Mouse (Mus musculus) G1E (cell line): Measurements from ENCODE around the gene Map3k13.

Experiments
- CTCF ChIP-seq: IDR thresholded peaks from 2 replicates; pipeline ENCODE4 v1.5.1; 2012; ENCODE audit warnings: low read depth, low read length, inconsistent platforms, mixed read lengths
- GATA1 ChIP-seq: IDR thresholded peaks from 2 replicates; pipeline ENCODE4 v1.6.1; 2012; ENCODE audit warnings: borderline replicate concordance, low read length, inconsistent platforms, mixed read lengths
- GATA2 ChIP-seq: IDR thresholded peaks from 2 replicates; pipeline ENCODE4 v1.6.1; 2012; ENCODE audit warnings: low read depth, low read length, inconsistent platforms, borderline replicate concordance
- POLR2AphosphoS5 ChIP-seq: IDR thresholded peaks from 2 replicates; pipeline ENCODE4 v1.6.1; 2012; ENCODE audit warnings: low read depth, low read length, inconsistent platforms; ENCODE audit not compliant: insufficient replicate concordance
- TAL1 ChIP-seq: conservative IDR thresholded peaks from 2 replicates; pipeline ENCODE4 v1.6.1; 2012; ENCODE audit warnings: low read depth, low read length, inconsistent platforms, mixed read lengths

DNA sequence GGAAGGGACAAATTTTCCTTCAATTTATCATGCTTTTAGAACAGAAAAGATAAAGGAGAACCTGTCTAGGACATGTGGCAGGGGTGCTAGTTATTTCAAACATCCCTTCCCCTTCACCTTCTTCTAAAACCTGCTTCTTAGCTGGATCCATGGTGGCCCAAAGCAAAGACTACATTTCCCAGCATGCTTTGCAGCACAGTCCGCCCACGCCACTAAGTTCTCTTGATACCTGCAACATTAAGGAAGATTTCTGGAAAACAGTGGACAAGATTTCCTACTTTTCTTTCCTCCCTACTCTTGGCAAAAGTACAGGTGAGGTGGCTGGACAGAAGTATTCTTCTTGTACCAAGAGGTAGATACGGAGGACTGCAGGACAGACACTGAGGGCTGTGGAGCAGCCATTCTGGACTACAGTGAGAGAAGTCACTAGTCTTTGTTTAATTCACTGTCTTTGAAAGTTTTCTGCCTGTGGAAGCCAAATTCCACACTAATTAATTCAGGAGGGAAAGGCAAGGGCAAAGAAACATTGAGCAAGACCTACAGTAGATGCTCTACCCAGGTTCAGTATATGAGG lies 15.8 kb upstream of the Map3k13 start:
- TF ChIP-seq POLR2AphosphoS5 (no peak), CTCF (no peak), GATA1 (no peak), GATA2 (no peak), TAL1 (no peak)
